Mouse (Mus musculus): ENCODE measurements around the gene Gprc5a. TPM values are rescaled to one million over a fixed set of nuclear protein-coding genes. Genes with fewer than 3 reads are reported as not detected.

Gene Gprc5a
- polyA plus RNA-seq, 1 experiment = 352 TPM

GRCm38 (mm10) chr6:135118183-135118582, 52.7 kb downstream of the Gprc5a start, which contains the start of gene Gprc5d:
Gprc5d (minus strand) TSS chr6:135118283.
- DNase-seq = no peak
- Histone ChIP-seq H3K4me1 (ENCODE audit: control insufficient read depth, insufficient read depth, low read length) (no peaks in the 10 kb centered on the region), H3K4me3 (replicated peaks; ENCODE audit: extremely low read depth, low read depth, low read length) (no peak within 1 kb of the TSS)
- TF ChIP-seq CTCF (IDR thresholded peaks at IDR 0.05; ENCODE audit: insufficient read depth, low read length) (no peak), POLR2A (IDR thresholded peaks at IDR 0.05; ENCODE audit: borderline replicate concordance, extremely low read depth, low read depth, low read length) (no peak)
- WGBS = 86% methylated on average over 5 of the region's 5 CpGs

GRCm38 (mm10) chr6:135124755-135125380, 59.4 kb downstream of the Gprc5a start:
- no peaks in the 10 kb centered on the region for H3K4me1 ChIP-seq (ENCODE audit: control insufficient read depth, insufficient read depth, low read length)
- TF ChIP-seq POLR2A (IDR thresholded peaks at IDR 0.05; ENCODE audit: borderline replicate concordance, extremely low read depth, low read depth, low read length) = no peak
- TF ChIP-seq CTCF (IDR thresholded peaks at IDR 0.05; ENCODE audit: insufficient read depth, low read length) = no peak
- no peak overlapping the region for H3K4me3 ChIP-seq (replicated peaks; ENCODE audit: extremely low read depth, low read depth, low read length)
- DNase-seq = no peak
- 60% methylated on average over 5 of the region's 5 CpGs for WGBS

- WGBS = 83% methylated on average over 7 of the region's 7 CpGs
- DNase-seq = no peak
- H3K4me1 ChIP-seq (ENCODE audit: control insufficient read depth, insufficient read depth, low read length) = no peaks in the 10 kb centered on the region
- TF ChIP-seq POLR2A (IDR thresholded peaks at IDR 0.05; ENCODE audit: borderline replicate concordance, extremely low read depth, low read depth, low read length) (no peak), CTCF (IDR thresholded peaks at IDR 0.05; ENCODE audit: insufficient read depth, low read length) (no peak)
- no peak overlapping the region for H3K4me3 ChIP-seq (replicated peaks; ENCODE audit: extremely low read depth, low read depth, low read length)
These were observed 67.6 kb downstream of the Gprc5a start for GRCm38 (mm10) chr6:135133086-135133485.

GRCm38 (mm10) chr6:135133486-135133885, 68.0 kb downstream of the Gprc5a start:
- Histone ChIP-seq H3K4me1 (ENCODE audit: control insufficient read depth, insufficient read depth, low read length) (no peaks in the 10 kb centered on the region), H3K4me3 (replicated peaks; ENCODE audit: extremely low read depth, low read depth, low read length) (no peak overlapping the region)
- TF ChIP-seq CTCF (IDR thresholded peaks at IDR 0.05; ENCODE audit: insufficient read depth, low read length) (no peak), POLR2A (IDR thresholded peaks at IDR 0.05; ENCODE audit: borderline replicate concordance, extremely low read depth, low read depth, low read length) (no peak)
- DNase-seq = no peak
- 88% methylated on average over 9 of the region's 9 CpGs for WGBS

Other genes starting within 250 kb of the Gprc5a start
- gene Crebl2, start 235.5 kb upstream of the Gprc5a start, polyA plus RNA-seq (2012; rRNA removed) = 15.9 and 25.1 TPM in 2 replicates
- 6.0 and 9.2 TPM in 2 replicates for gene Gpr19, start 167.1 kb upstream of the Gprc5a start, polyA plus RNA-seq (2012; rRNA removed)
- 26.9 and 31.6 TPM in 2 replicates for gene Cdkn1b, start 145.2 kb upstream of the Gprc5a start, polyA plus RNA-seq (2012; rRNA removed)
- 1.2 and 1.7 TPM in 2 replicates for gene Apold1, start 83.9 kb upstream of the Gprc5a start, polyA plus RNA-seq (2012; rRNA removed)
- 35.8 and 55.7 TPM in 2 replicates for gene Ddx47, start 54.0 kb upstream of the Gprc5a start, polyA plus RNA-seq (2012; rRNA removed)
- gene Gprc5d, start 52.6 kb downstream of the Gprc5a start, polyA plus RNA-seq (2012; rRNA removed) = 0.17 TPM in 1 of 2 replicates, not detected in the other
- gene Fam234b, start 132.3 kb downstream of the Gprc5a start, polyA plus RNA-seq (2012; rRNA removed) = 6.3 and 9.2 TPM in 2 replicates
- 15.4 and 33.8 TPM in 2 replicates for gene Hebp1, start 132.4 kb downstream of the Gprc5a start, polyA plus RNA-seq (2012; rRNA removed)
- gene Gsg1, start 188.7 kb downstream of the Gprc5a start, polyA plus RNA-seq (2012; rRNA removed) = 1.4 TPM in 2 replicates
- gene Pbp2, start 244.8 kb downstream of the Gprc5a start, polyA plus RNA-seq (2012; rRNA removed) = 0.15 TPM in 1 of 2 replicates, not detected in the other